Mouse (Mus musculus) mature B cell (primary cell): ENCODE measurements around the gene Zfp697.
"Not testable (repeated sequence)": the region's sequence is repeated elsewhere in the genome, so short reads cannot be mapped to it uniquely, and the experiment has no call there.

Source experiments
- in situ Hi-C: fragments of 300-500 bp; cut with MboI; formaldehyde crosslinking; loops from 2 replicates; pipeline ENCODE4 v1.14.3; 2019

Gene Zfp697

DNA sequence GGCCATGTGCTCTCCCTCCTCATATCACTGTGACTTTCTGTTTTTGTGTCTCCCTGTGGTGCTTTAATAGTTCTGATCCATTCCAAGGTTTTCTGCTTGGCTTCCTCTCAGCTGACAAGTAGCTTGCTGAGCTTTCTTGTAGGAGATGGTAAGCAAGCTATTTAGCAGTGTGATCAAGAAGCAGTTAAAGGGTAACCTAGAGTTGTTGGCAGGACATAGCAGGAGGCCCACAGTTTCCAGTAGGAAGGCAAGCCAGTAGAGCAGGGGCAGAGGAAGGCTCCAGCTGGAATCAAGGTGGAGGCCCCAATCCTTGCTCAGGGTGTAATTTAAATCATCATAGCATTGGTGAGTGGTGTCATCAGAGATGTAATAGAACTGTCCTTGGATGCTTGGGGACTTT is 298.5 kb downstream of the Zfp697 start:
- in situ Hi-C loops, result no loop called here

DNA sequence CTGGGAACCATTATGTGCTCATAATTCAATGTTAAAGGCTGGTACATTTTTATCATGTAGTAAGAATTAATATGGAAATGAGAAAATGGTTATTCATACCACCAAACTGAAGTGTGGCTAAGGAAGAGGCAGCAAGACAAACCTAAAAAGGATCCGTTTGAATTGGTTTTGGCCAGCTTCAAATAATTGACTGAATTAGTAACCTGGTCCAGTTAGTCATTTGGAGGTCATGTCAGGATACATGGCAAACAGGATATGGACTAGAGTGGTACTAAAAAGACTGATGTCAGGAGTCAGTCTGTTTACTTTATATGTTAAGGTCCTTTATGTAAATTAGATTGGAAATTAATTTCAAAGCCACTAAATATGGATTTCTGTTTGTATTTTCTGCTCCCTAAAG is 300.1 kb downstream of the Zfp697 start:
- in situ Hi-C loops, result no loop called here

DNA sequence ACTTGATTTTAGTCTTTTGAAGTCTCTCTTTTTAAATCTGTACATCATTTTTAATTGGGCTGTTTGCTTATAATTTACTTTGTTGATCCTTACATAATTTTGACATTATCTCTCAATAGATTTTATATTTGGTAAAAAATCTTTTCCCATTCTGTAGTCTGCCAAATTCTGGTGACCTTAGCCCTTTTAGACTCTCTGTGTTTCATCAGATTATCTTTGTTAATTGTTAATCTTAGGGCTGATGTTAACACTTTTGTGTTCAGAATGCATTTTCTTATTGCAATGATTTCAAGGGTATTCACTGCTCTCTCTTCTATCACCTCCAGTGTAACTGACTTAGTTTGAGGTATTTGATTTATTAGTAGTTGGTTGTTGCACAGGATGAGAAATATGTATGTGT is 338.5 kb downstream of the Zfp697 start:
- in situ Hi-C loops, result no loop called here

DNA sequence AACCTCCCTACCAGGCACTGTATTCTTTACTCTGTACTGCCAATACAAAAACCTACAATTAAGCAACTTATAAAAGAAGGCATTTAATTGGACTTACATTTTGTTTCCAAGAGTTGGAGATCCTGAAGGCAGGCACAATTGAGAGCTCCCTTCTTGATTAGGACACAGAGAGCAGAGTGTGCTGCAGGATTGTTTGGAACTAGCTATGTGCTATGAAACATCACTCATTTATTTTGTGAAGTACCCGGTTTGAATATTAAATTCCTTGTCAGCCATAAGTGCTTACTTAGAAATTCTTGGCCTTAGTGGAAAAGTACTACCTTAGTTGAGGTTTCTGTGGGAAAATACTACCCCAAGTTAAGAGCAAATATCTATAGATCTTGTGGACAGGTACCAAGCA is 342.1 kb downstream of the Zfp697 start, which contains the start of gene Hsd3b2:
Gene Hsd3b2 (minus strand): TSS at position 168 of the 400 bp plus-strand sequence.
- in situ Hi-C loops, result no loop called here

DNA sequence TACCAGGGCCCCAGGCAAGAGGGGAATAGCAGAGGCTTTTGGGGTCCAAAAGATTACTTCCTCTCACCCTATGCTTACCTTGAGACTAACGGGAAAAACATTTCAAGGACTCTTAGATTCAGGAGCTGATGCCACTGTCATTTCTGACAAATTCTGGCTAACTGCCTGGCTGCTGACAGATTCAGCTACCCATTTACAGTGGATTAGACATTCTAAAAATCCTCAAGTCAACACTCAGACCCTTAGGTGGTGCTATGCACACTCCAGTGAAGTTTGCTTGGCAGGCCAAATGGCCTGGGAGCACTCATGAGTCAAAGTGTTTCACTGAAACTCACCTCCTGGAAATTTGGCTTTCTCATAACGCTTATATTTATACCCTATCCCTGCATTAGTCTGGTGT is 344.0 kb downstream of the Zfp697 start:
- in situ Hi-C loops, result no loop called here

DNA sequence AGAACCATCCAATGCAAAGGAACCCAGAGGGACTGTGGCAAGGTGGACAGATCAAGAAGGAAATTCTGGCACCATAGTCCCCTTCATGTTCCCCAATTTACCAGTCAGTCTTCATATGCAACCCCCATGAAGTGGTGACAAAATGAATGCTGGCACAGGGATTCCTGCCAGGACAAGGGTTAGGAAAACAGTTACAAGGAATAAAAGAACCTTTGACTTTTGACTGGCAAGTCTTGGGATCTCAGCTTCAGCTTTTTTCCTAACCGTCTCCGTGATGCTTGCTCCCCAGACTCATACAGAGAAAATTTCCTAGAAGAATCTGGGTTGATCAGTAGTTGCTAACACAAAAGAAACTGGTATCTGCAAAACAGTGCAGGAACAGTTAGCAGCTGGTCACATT is 351.5 kb downstream of the Zfp697 start:
- in situ Hi-C loops, result no loop called here

DNA sequence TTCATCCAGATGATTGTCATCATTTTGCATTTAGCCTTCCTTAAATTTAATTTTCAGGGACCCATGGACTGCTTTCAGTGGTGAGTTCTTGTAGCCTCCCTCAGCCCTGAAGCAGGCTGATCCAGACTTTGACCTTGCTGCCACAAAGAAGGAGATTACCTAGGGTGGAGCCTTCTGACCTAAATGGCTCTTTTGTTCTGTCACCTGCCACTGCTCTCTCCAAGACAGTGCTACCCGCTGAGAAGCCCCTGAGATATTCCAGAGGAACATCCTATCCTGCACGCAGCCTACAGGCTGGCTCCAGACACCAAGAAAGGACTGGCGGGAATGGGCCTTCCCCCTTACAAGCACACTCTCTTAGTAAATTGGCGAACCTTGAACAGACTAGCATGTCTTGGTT is 352.1 kb downstream of the Zfp697 start:
- in situ Hi-C loops, result no loop called here

DNA sequence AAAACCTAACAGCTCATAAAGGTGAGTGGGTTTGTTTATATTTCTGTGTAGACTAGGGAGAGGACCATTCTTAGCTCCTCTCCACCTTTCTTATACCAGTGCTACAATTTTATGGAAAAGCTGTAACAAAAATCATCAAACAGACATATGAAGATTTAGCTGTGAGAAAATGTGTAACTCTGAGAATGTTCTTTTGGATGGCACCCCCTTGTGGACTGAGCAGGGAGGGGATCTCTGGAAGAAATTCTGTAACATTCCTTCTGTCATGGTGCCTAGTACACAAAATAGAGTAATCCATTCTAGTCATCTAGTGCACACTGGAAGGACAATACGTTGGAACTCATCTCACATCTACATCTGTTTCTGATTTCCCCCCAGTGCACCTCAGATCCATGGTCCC is 358.8 kb downstream of the Zfp697 start:
- in situ Hi-C loops, result not testable (repeated sequence)

DNA sequence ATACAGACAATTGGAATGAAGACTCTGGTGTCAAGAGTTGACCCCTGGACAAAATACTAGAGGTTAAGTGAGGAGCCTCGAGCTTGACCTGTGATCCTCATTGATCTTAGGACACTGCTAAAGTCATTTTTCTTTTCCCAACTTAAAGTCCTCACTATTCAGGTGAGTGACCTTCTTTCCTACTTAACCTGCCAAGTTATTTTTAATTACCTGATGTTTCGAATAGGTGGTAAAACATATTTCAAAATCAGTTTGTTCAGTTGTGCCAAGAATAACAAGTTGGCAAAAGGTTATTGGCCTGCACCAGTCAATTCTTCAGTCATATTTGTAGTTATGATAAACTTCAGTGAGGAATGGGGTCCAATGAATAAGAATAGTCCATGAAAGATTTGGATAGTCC is 369.9 kb downstream of the Zfp697 start:
- in situ Hi-C loops, result no loop called here

DNA sequence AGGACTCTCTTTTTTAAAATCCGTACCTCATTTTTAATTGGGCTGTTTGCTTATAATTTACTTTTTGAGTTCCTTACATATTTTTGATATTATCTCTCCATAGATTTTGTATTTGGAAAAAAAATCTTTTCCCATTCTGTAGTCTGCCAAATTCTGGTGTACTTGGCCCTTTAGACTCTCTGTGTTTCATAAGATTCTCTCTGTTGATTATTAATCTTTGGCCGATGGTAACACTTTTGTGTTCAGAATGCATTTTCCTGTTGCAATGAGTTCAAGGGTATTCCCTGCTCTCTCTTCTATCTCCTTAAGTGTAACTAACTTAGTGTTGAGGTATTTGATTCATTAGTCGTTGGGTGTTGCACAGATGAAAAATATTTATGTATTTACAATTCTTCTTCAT is 374.6 kb downstream of the Zfp697 start:
- in situ Hi-C loops, result no loop called here

DNA sequence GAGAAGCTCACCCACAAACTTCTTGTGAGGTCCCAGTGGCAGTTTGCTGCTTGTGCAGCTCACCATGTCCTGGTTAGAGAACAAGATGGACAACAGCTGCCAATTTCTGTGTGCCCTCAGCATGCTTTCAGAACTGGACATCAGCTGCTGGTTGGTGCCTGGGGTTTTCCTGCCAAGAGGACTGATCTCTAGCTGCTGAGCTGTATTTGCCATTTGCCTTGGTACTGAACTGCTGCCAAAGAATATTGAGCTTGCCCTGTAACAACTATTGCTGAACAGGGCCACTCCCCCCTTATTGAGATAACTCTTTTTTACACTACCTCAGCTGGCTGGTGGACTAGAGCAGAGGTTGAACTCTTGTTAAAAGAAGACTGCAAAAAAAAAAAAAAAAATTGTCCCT is 381.9 kb downstream of the Zfp697 start:
- in situ Hi-C loops, result no loop called here

DNA sequence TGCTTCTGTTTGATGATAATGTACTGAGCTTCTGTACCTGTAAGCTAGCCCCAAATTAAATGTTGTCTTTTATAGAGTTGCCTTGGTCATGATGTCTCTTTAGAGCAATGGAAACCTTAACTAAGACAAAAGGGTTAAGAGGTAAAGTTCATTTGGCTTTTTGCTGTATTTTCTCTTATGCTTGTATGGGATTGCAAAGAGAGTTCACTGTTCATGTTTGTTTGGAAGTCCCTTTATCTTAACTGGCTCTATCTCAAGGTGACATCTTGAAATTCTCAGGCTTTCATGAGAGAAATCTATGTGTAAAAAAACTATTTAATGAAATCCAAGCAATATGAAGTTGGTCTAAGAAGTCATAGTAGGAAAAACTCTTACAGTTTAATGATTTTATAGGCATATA is 398.7 kb downstream of the Zfp697 start:
- in situ Hi-C loops, result no loop called here

DNA sequence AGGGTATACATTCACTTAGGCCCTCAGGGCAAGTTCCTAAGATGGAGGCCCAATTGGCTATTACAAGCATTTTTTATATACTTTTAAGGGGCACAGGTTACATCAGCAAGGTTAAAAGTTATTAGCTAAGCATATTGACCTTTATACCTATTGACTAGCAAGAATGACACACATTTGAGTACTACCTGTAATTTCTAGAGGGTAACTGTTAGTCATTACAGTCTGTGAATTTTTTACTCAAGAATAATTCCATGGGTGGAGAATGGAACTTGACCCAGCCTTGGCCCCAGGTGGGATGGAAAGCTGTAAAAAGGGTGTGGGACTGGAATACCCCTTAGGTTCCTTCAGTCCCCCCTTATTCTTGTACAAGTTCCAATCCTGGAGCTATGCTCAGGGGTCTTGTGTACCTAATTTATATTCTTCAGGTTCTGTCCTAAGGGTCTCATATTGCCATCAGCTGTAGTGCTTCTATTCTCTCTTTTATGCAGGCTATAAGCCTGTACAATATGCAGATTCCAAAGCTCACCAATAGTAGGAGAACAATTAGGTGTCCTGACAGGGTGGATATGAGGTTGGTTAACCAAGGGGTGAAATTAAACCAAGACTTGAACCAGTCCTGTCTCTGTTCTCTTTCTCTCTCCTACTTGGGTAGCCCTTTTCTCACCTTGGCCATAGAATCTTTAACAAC is 400.1 kb downstream of the Zfp697 start:
- in situ Hi-C loops, result no loop called here

DNA sequence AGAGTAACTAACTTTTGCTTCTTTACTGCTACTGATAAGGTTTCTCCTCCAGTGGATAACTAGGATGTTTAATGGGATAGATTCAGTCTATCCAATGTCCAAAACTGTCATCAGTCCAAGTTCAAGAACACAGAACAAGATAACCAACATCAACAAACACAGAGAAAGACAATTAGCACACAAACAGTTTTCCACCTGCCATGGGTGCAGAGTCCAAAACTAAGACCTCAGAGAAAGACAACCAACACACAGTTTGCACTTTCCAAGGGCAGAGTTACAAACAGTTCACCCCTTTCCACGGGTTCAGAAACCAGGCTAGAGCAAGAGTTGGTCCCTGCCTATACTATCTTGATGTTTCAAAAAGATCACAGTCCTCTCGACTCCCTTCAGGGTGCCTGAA is 404.3 kb downstream of the Zfp697 start:
- in situ Hi-C loops, result no loop called here
